Mouse (Mus musculus): ENCODE data around the gene Cers2. TPM values are rescaled to one million over a fixed set of nuclear protein-coding genes. Genes with fewer than 3 reads are reported as not detected.

Gene Cers2
- polyA plus RNA-seq, 1 experiment from 2014 or later: 366 TPM

- CTCF ChIA-PET: interaction anchor here (0.6 to 1.0 kb wide), 5 partner anchors 12 to 69 kb away, joined by 3 to 4 read pairs (median 3); partner anchors contain the start of gene Gabpb2
- TF ChIP-seq CTCF (IDR thresholded peaks at IDR 0.05): no peak
- no peaks in the 10 kb centered on the region for H3K27me3 ChIP-seq
- no peak for DNase-seq (ENCODE audit: low read depth, low spot score)
- in situ Hi-C loops (cut with MboI; ENCODE audit: low pct_unique_long_range_greater_than_20kb): no loop called here
- ATAC-seq: no peak
- POLR2A ChIA-PET: interaction anchor here (0.6 to 3.8 kb wide), 7 partner anchors 12 to 145 kb away, joined by 3 to 23 read pairs (median 5); partner anchors contain the start of gene Mllt11
Observed at GRCm38 (mm10) chr3:95280747-95281146, 33.8 kb upstream of the Cers2 start.

DNA sequence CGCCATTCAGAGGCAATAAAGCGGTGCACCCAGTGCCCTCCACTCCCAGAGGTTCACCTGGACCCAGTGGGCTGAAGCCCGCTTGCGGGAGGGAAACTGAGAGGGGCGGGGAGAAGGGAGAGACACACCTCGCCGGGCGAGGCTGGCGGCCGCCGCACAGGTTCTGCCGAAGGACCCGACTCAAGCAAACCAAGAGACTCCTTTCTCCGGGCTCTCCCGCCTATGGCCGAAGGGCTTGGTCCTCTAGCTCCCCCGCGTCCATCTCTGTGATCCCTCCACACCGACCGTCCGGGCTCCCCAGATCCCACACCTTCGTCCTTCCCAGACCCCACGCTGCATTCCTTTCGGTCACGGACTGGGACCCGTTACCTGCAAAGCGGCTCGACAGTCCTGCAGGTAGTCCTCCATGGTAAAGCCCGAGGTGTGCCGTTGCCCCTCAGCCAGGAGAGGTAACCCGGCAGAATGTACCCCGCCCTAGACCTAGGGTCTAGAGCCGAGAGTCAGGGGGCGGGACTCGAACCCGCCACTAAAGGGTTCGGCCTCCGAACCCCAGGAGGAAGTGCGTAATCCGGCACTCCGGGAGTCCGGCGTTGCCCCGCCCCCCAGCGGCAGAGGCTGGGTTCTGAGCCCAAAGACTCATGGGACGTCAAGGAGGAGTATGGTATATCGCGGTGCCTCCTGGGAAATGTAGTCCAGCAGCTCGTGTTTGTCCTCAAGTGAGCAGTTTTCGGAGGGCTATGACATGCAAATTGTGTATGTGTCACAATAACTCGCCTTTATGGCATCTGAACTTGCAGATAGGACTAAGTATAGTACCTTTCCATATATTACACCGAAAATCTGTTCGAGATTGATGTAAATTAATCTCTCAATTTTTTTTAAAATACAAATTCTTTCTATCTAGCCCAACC lies 33.1 kb upstream of the Cers2 start, which contains the start of the genes Mindy1 and Prune1:
Gene Mindy1, plus strand, starts transcription at position 130 of the 911 bp plus-strand sequence.
Gene Prune1, minus strand, starts transcription at position 861 of the 911 bp plus-strand sequence.
- CTCF ChIA-PET: interaction anchor here (0.6 to 0.9 kb wide), 3 partner anchors 13 to 69 kb away, joined by 3 read pairs; no protein-coding TSS in a partner anchor
- ATAC-seq: peak; percentile 57
- TF ChIP-seq CTCF (IDR thresholded peaks at IDR 0.05): no peak
- no peaks in the 10 kb centered on the region for H3K27me3 ChIP-seq
- POLR2A ChIA-PET: interaction anchor here (0.6 to 3.8 kb wide), 10 partner anchors 9 to 154 kb away, joined by 3 to 23 read pairs (median 5); partner anchors contain the start of gene Mllt11
- DNase-seq (ENCODE audit: low read depth, low spot score): peak; percentile 95
- in situ Hi-C loops (cut with MboI; ENCODE audit: low pct_unique_long_range_greater_than_20kb): no loop called here

DNA sequence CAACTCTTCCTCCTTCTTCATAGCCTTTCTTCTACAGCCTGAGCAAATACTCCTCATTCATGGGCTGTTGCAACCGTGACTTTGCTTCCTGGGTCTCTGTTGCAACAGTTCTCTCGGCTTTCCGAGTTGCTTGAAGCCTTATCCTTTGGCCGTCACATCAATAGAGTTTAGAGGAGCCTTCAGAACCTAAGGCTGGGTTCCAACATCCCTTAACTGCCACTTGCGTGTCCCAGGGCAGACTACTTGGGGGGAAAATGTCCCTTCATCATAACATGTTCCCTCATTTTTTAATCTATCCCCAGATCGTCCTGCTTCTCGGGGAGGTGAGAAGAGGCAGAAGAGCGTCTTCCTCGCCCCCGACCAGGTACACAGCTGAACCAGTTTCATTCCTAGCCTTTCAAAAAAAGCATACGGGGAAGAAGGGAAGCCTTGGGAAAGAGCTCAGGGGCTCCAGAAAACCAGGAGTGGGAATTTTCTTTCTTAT lies 32.2 kb upstream of the Cers2 start:
- DNase-seq (ENCODE audit: low read depth, low spot score): no peak
- CTCF ChIA-PET: interaction anchor here (1.3 to 2.9 kb wide), 3 partner anchors 12 to 30 kb away, joined by 3 to 20 read pairs (median 5); no protein-coding TSS in a partner anchor

DNA sequence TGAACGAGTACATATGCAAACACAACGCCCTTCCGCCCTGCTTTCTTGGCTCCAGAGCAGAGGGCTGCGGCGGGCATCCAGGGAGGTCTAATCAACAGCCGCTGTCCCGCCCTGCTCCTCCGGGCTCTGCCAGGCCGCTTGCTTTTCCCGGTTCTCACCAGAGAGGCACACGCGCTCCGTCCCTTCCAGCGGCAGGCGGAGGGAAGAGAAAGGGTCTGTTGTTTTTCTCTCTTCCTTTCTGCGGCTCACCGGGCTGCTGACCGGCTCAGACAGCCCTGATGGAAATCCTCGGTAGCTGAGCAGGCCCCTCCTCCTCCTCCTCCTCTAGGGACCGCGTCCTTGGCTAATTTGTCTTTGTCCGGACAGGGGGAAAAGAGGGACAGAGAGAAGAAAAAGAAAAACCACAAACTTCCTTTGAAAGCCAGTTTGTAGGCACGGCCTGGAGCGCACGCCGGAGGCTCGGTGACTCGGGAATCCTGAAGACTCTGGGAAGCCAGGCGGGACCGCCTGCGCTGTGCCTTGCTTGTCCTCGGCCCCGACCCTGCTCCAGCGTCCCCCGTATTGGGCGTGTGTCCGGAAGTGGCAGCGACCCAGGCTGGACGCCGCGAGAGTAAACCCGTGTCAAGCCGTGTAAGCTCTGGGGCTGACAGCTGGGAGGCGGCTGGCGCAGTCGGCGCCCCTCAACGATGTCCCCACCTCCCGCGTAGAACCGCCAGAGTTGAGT lies 31.6 kb upstream of the Cers2 start:
- ChIA-PET CTCF (interaction anchor here (1.3 to 2.9 kb wide), 3 partner anchors 11 to 29 kb away, joined by 3 to 20 read pairs (median 5); no protein-coding TSS in a partner anchor), POLR2A (interaction anchor here (1.1 to 3.8 kb wide), 7 partner anchors 8 to 52 kb away, joined by 3 to 23 read pairs (median 6); partner anchors contain the start of genes Cers2 and Mllt11)
- in situ Hi-C loops (cut with MboI; ENCODE audit: low pct_unique_long_range_greater_than_20kb): no loop called here
- peak; percentile 81 for ATAC-seq
- H3K27me3 ChIP-seq: no peaks in the 10 kb centered on the region
- no peak for TF ChIP-seq CTCF (IDR thresholded peaks at IDR 0.05)
- DNase-seq (ENCODE audit: low read depth, low spot score): peak; percentile 60

More for the DNA sequence above, 32.2 kb upstream of the Cers2 start:
- H3K27me3 ChIP-seq: no peaks in the 10 kb centered on the region
- POLR2A ChIA-PET: interaction anchor here (1.1 to 3.8 kb wide), 8 partner anchors 8 to 52 kb away, joined by 3 to 23 read pairs (median 6); partner anchors contain the start of genes Cers2 and Mllt11
- ATAC-seq: peak; percentile 10
- TF ChIP-seq CTCF (IDR thresholded peaks at IDR 0.05): no peak
- in situ Hi-C loops (cut with MboI; ENCODE audit: low pct_unique_long_range_greater_than_20kb): no loop called here

DNA sequence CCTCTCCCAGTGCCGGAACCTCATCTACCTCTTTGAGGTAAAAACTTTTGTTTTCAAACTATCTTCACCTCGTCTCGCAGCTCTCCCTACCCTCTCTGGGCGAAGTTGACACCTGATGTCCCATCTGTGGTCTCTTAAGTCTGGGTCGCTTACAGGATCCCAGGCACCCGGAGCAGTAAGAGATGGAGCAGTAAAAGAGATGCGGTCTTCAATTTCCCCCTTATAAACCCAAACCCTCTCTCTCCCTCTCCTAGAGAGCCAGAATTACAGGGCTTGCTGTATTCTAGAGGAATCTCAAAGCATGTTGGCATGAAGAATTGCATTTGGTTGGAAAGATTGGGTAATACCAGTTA lies 31.0 kb upstream of the Cers2 start:
- no peak for TF ChIP-seq CTCF (IDR thresholded peaks at IDR 0.05)
- ChIA-PET CTCF (interaction anchor here (1.2 to 2.9 kb wide), 4 partner anchors 8 to 29 kb away, joined by 3 to 20 read pairs (median 4); no protein-coding TSS in a partner anchor), POLR2A (interaction anchor here (1.1 to 3.8 kb wide), 5 partner anchors 11 to 53 kb away, joined by 4 to 23 read pairs (median 8); partner anchors contain the start of genes Cers2 and Mllt11)
- ATAC-seq (no peak), DNase-seq (ENCODE audit: low read depth, low spot score) (no peak)
- in situ Hi-C loops (cut with MboI; ENCODE audit: low pct_unique_long_range_greater_than_20kb): no loop called here
- no peaks in the 10 kb centered on the region for H3K27me3 ChIP-seq

GRCm38 (mm10) chr3:95284062-95284461 lies 30.5 kb upstream of the Cers2 start:
- no peak for DNase-seq (ENCODE audit: low read depth, low spot score)

GRCm38 (mm10) chr3:95284501-95285281 lies 29.9 kb upstream of the Cers2 start:
- in situ Hi-C loops (cut with MboI; ENCODE audit: low pct_unique_long_range_greater_than_20kb): no loop called here
- DNase-seq (ENCODE audit: low read depth, low spot score) (no peak), ATAC-seq (no peak)
- TF ChIP-seq CTCF (IDR thresholded peaks at IDR 0.05): no peak
- CTCF ChIA-PET: interaction anchor here (0.8 to 2.9 kb wide), 5 partner anchors 9 to 73 kb away, joined by 3 to 20 read pairs (median 3); no protein-coding TSS in a partner anchor
- no peaks in the 10 kb centered on the region for H3K27me3 ChIP-seq
- POLR2A ChIA-PET: interaction anchor here (0.5 to 2.4 kb wide), 4 partner anchors 8 to 630 kb away, joined by 3 to 13 read pairs (median 4); no protein-coding TSS in a partner anchor

More at GRCm38 (mm10) chr3:95284062-95284461, 30.5 kb upstream of the Cers2 start:
- no peak for TF ChIP-seq CTCF (IDR thresholded peaks at IDR 0.05)
- no peak for ATAC-seq
- POLR2A ChIA-PET: interaction anchor here (0.5 to 3.8 kb wide), 4 partner anchors 9 to 176 kb away, joined by 4 to 23 read pairs (median 8); partner anchors contain the start of gene Mllt11
- H3K27me3 ChIP-seq: no peaks in the 10 kb centered on the region
- CTCF ChIA-PET: interaction anchor here (0.8 to 2.9 kb wide), 4 partner anchors 9 to 72 kb away, joined by 3 to 20 read pairs (median 4); no protein-coding TSS in a partner anchor
- in situ Hi-C loops (cut with MboI; ENCODE audit: low pct_unique_long_range_greater_than_20kb): no loop called here

- ChIA-PET POLR2A (interaction anchor here (0.6 kb wide), 1 partner anchor 629 kb away, joined by 3 read pairs; no protein-coding TSS in a partner anchor), CTCF (interaction anchor here (0.8 to 1.6 kb wide), 2 partner anchors 26 to 32 kb away, joined by 3 to 4 read pairs; no protein-coding TSS in a partner anchor)
- DNase-seq (ENCODE audit: low read depth, low spot score): no peak
- no peaks in the 10 kb centered on the region for H3K27me3 ChIP-seq
- ATAC-seq: no peak
- TF ChIP-seq CTCF (IDR thresholded peaks at IDR 0.05): no peak
- in situ Hi-C loops (cut with MboI; ENCODE audit: low pct_unique_long_range_greater_than_20kb): no loop called here
Observed at GRCm38 (mm10) chr3:95285390-95285789, 29.2 kb upstream of the Cers2 start.

DNA sequence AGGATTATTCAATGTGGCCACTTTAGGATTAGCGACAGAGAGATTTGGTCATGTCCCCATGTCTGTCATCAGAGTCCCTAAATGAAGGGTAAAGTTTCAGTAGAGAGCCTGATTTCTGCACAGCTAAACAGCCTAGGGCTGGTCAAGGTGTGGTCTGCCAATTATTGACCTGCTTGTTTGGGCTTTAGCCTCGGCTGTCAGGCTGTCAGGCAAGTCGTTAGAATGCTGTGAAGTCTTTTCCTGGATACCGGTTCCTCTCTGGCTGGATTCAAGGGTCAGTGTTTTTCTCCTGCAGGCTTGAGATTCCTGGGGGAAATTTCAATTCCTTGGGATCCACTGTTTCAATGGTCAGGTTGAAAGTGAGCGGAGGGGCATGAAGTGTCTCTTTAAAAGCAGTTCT lies 28.6 kb upstream of the Cers2 start:
- no peak for TF ChIP-seq CTCF (IDR thresholded peaks at IDR 0.05)
- H3K27me3 ChIP-seq: no peaks in the 10 kb centered on the region
- ATAC-seq (no peak), DNase-seq (ENCODE audit: low read depth, low spot score) (no peak)
- in situ Hi-C loops (cut with MboI; ENCODE audit: low pct_unique_long_range_greater_than_20kb): no loop called here
- ChIA-PET CTCF (interaction anchor here (0.8 to 1.6 kb wide), 3 partner anchors 21 to 32 kb away, joined by 3 to 4 read pairs (median 3); partner anchors contain the start of gene Anxa9), POLR2A (no interaction called here)

All from Patski (cell line).